Mouse (Mus musculus): ENCODE data around the gene Hist1h2bb. TPM values are rescaled to one million over a fixed set of nuclear protein-coding genes. Genes with fewer than 3 reads are reported as not detected.

Hist1h2bb gene
- polyA plus RNA-seq, 1 experiment, result 2.8 TPM

GRCm38 (mm10) chr13:23744421-23745380 lies 1.8 kb upstream of the Hist1h2bb start:
- Histone ChIP-seq H3K27me3 (ENCODE audit: control insufficient read depth, insufficient read depth, insufficient read length) (no peaks in the 10 kb centered on the region), H3K79me2 (ENCODE audit: control insufficient read depth, insufficient read depth) (no peaks in the 10 kb centered on the region), H3ac (ENCODE audit: control insufficient read depth, insufficient read length, low read depth) (peak overlapping the region; percentile 48), H3K36me3 (ENCODE audit: control insufficient read depth, insufficient read depth) (no peaks in the 10 kb centered on the region), H3K79me3 (ENCODE audit: low read depth) (peaks cover 1% of the 10 kb centered on the region), H3K4me3 (ENCODE audit: insufficient read depth, poor library complexity, severe bottlenecking) (peak overlapping the region; percentile 23)
- TF ChIP-seq MYOD1 (IDR thresholded peaks at IDR 0.05; ENCODE audit: control insufficient read depth, insufficient read length, low read depth) (no peak), CEBPB (IDR thresholded peaks at IDR 0.05; ENCODE audit: low read depth) (peak; percentile 16), USF1 (IDR thresholded peaks at IDR 0.05; ENCODE audit: low read depth) (no peak), CTCF (IDR thresholded peaks at IDR 0.05; ENCODE audit: control insufficient read depth, insufficient read depth, insufficient read length) (no peak), MYOG (IDR thresholded peaks at IDR 0.05; ENCODE audit: control insufficient read depth, extremely low read depth, insufficient read length) (no peak), FOSL1 (IDR thresholded peaks at IDR 0.05; ENCODE audit: insufficient read depth, low read length, poor library complexity, severe bottlenecking) (peak; percentile 10), MAX (IDR thresholded peaks at IDR 0.05) (peak; percentile 9)

GRCm38 (mm10) chr13:23745381-23746161 lies 963 bp upstream of the Hist1h2bb start, which contains the start of gene Hist1h3c:
Gene Hist1h3c, minus strand, starts transcription at chr13:23745602.
- TF ChIP-seq CEBPB (IDR thresholded peaks at IDR 0.05; ENCODE audit: low read depth), result no peak
- TF ChIP-seq USF1 (IDR thresholded peaks at IDR 0.05; ENCODE audit: low read depth), result peak; percentile 50
- Histone ChIP-seq H3K36me3 (ENCODE audit: control insufficient read depth, insufficient read depth) (no peaks in the 10 kb centered on the region), H3K4me3 (ENCODE audit: insufficient read depth, poor library complexity, severe bottlenecking) (peak within 1 kb of the TSS; percentile 23), H3K27me3 (ENCODE audit: control insufficient read depth, insufficient read depth, insufficient read length) (no peaks in the 10 kb centered on the region), H3ac (ENCODE audit: control insufficient read depth, insufficient read length, low read depth) (peak within 1 kb of the TSS; percentile 76), H3K79me2 (ENCODE audit: control insufficient read depth, insufficient read depth) (no peaks in the 10 kb centered on the region), H3K79me3 (ENCODE audit: low read depth) (peaks cover 1% of the 10 kb centered on the region)

- H3K36me3 ChIP-seq (ENCODE audit: control insufficient read depth, insufficient read depth), result no peaks in the 10 kb centered on the region
- no peak overlapping the region for H3K4me3 ChIP-seq (ENCODE audit: insufficient read depth, poor library complexity, severe bottlenecking)
- TF ChIP-seq FOSL1 (IDR thresholded peaks at IDR 0.05; ENCODE audit: insufficient read depth, low read length, poor library complexity, severe bottlenecking) (no peak), MAX (IDR thresholded peaks at IDR 0.05) (no peak), CEBPB (IDR thresholded peaks at IDR 0.05; ENCODE audit: low read depth) (no peak), CTCF (IDR thresholded peaks at IDR 0.05; ENCODE audit: control insufficient read depth, insufficient read depth, insufficient read length) (no peak), USF1 (IDR thresholded peaks at IDR 0.05; ENCODE audit: low read depth) (no peak), MYOG (IDR thresholded peaks at IDR 0.05; ENCODE audit: control insufficient read depth, extremely low read depth, insufficient read length) (no peak)
- H3K27me3 ChIP-seq (ENCODE audit: control insufficient read depth, insufficient read depth, insufficient read length), result no peaks in the 10 kb centered on the region
- no peak overlapping the region for H3ac ChIP-seq (ENCODE audit: control insufficient read depth, insufficient read length, low read depth)
- H3K79me3 ChIP-seq (ENCODE audit: low read depth), result no peaks in the 10 kb centered on the region
- H3K79me2 ChIP-seq (ENCODE audit: control insufficient read depth, insufficient read depth), result no peaks in the 10 kb centered on the region
Observed at GRCm38 (mm10) chr13:23747081-23747891, 752 bp downstream of the Hist1h2bb start.

GRCm38 (mm10) chr13:23747892-23748288 lies 1.4 kb downstream of the Hist1h2bb start:
- no peak overlapping the region for H3K4me3 ChIP-seq (ENCODE audit: insufficient read depth, poor library complexity, severe bottlenecking)
- no peak overlapping the region for H3ac ChIP-seq (ENCODE audit: control insufficient read depth, insufficient read length, low read depth)
- H3K79me3 ChIP-seq (ENCODE audit: low read depth), result no peaks in the 10 kb centered on the region
- no peaks in the 10 kb centered on the region for H3K79me2 ChIP-seq (ENCODE audit: control insufficient read depth, insufficient read depth)
- no peaks in the 10 kb centered on the region for H3K36me3 ChIP-seq (ENCODE audit: control insufficient read depth, insufficient read depth)
- TF ChIP-seq CEBPB (IDR thresholded peaks at IDR 0.05; ENCODE audit: low read depth), result no peak
- no peaks in the 10 kb centered on the region for H3K27me3 ChIP-seq (ENCODE audit: control insufficient read depth, insufficient read depth, insufficient read length)

GRCm38 (mm10) chr13:23749563-23750121 lies 3.1 kb downstream of the Hist1h2bb start:
- no peaks in the 10 kb centered on the region for H3K79me3 ChIP-seq (ENCODE audit: low read depth)
- H3K36me3 ChIP-seq (ENCODE audit: control insufficient read depth, insufficient read depth), result no peaks in the 10 kb centered on the region
- no peaks in the 10 kb centered on the region for H3K27me3 ChIP-seq (ENCODE audit: control insufficient read depth, insufficient read depth, insufficient read length)
- H3ac ChIP-seq (ENCODE audit: control insufficient read depth, insufficient read length, low read depth), result no peak overlapping the region
- TF ChIP-seq USF1 (IDR thresholded peaks at IDR 0.05; ENCODE audit: low read depth) (no peak), FOSL1 (IDR thresholded peaks at IDR 0.05; ENCODE audit: insufficient read depth, low read length, poor library complexity, severe bottlenecking) (peak; percentile 24), MAX (IDR thresholded peaks at IDR 0.05) (no peak), MYOG (IDR thresholded peaks at IDR 0.05; ENCODE audit: control insufficient read depth, extremely low read depth, insufficient read length) (no peak), CTCF (IDR thresholded peaks at IDR 0.05; ENCODE audit: control insufficient read depth, insufficient read depth, insufficient read length) (no peak), CEBPB (IDR thresholded peaks at IDR 0.05; ENCODE audit: low read depth) (peak; percentile 67), MYOD1 (IDR thresholded peaks at IDR 0.05; ENCODE audit: control insufficient read depth, insufficient read length, low read depth) (no peak)
- no peaks in the 10 kb centered on the region for H3K79me2 ChIP-seq (ENCODE audit: control insufficient read depth, insufficient read depth)
- H3K4me3 ChIP-seq (ENCODE audit: insufficient read depth, poor library complexity, severe bottlenecking), result no peak overlapping the region
